Mouse (Mus musculus) adipocyte (in vitro differentiated cells): ENCODE data around the gene Agrp.
"Not testable (repeated sequence)": the region's sequence is repeated elsewhere in the genome, so short reads cannot be mapped to it uniquely, and the experiment has no call there.

Source experiments
- DNase-seq: peaks from one replicate; pipeline ENCODE4 v3.0.0-alpha.2; 2016; ENCODE audit warnings: low spot score

The Agrp gene

GRCm38 (mm10) chr8:105598777-105599176, 38.4 kb downstream of the Agrp start:
- DNase-seq = no peak

- DNase-seq = peak; percentile 66
Measured at GRCm38 (mm10) chr8:105596362-105597034, 40.7 kb downstream of the Agrp start.

- no peak for DNase-seq
Measured at GRCm38 (mm10) chr8:105594451-105595242, 42.5 kb downstream of the Agrp start.

- peak; percentile 72 for DNase-seq
Measured at GRCm38 (mm10) chr8:105593859-105594258, 43.3 kb downstream of the Agrp start.

- no peak for DNase-seq
Measured at GRCm38 (mm10) chr8:105592431-105592830, 44.8 kb downstream of the Agrp start.

- DNase-seq = no peak
Measured at GRCm38 (mm10) chr8:105579719-105580118, 57.5 kb downstream of the Agrp start.

GRCm38 (mm10) chr8:105575538-105575937, 61.7 kb downstream of the Agrp start:
- DNase-seq = peak; percentile 58

GRCm38 (mm10) chr8:105574741-105575140, 62.5 kb downstream of the Agrp start:
- DNase-seq = no peak

GRCm38 (mm10) chr8:105573427-105573826, 63.8 kb downstream of the Agrp start:
- DNase-seq = peak; percentile 98

GRCm38 (mm10) chr8:105571810-105572209, 65.4 kb downstream of the Agrp start:
- DNase-seq = no peak

- DNase-seq = no peak
Measured at GRCm38 (mm10) chr8:105566703-105567595, 70.2 kb downstream of the Agrp start.

- peak; percentile 100 for DNase-seq
Measured at GRCm38 (mm10) chr8:105565952-105566702, 71.1 kb downstream of the Agrp start, which contains the start of gene Atp6v0d1. Gene Atp6v0d1 (minus strand): TSS chr8:105566047.

GRCm38 (mm10) chr8:105565401-105565881, 71.8 kb downstream of the Agrp start:
- peak; percentile 56 for DNase-seq

GRCm38 (mm10) chr8:105564573-105565229, 72.5 kb downstream of the Agrp start:
- not testable (repeated sequence) for DNase-seq

GRCm38 (mm10) chr8:105563871-105564270, 73.3 kb downstream of the Agrp start:
- peak; percentile 71 for DNase-seq

- peak; percentile 58 for DNase-seq
Measured at GRCm38 (mm10) chr8:105562863-105563262, 74.3 kb downstream of the Agrp start.

GRCm38 (mm10) chr8:105555230-105555629, 82.0 kb downstream of the Agrp start:
- no peak for DNase-seq

- peak; percentile 79 for DNase-seq
Measured at GRCm38 (mm10) chr8:105554087-105554486, 83.1 kb downstream of the Agrp start.

- DNase-seq = peak; percentile 86
Measured at GRCm38 (mm10) chr8:105552824-105553223, 84.4 kb downstream of the Agrp start.

GRCm38 (mm10) chr8:105552032-105552431, 85.2 kb downstream of the Agrp start:
- DNase-seq = peak; percentile 74

GRCm38 (mm10) chr8:105550083-105550482, 87.1 kb downstream of the Agrp start:
- DNase-seq = no peak
